Mouse (Mus musculus) common myeloid progenitor, adult 5-6 weeks (primary cell): ENCODE measurements around the gene Slc17a8. TPM values are rescaled to one million over a fixed set of nuclear protein-coding genes. Genes with fewer than 3 reads are reported as not detected.
"Not testable (repeated sequence)": the region's sequence is repeated elsewhere in the genome, so short reads cannot be mapped to it uniquely, and the experiment has no call there.

ENCODE experiments used
- ATAC-seq: replicated peaks from 2 replicates; pipeline ENCODE4 v1.8.0; 2016; ENCODE audit warnings: low read depth, mild to moderate bottlenecking, moderate TSS enrichment, inconsistent platforms; ENCODE audit not compliant: poor library complexity, severe bottlenecking
- total RNA-seq: library from RNA; stranded (forward); fragments of 200-1000, 187-1606 nt; gene quantifications from 2 replicates; pipeline ENCODE4 v1.2.3, GENCODE M21; 2017

Slc17a8 gene
- total RNA-seq, 1 experiment from 2014 or later, result not detected

DNA sequence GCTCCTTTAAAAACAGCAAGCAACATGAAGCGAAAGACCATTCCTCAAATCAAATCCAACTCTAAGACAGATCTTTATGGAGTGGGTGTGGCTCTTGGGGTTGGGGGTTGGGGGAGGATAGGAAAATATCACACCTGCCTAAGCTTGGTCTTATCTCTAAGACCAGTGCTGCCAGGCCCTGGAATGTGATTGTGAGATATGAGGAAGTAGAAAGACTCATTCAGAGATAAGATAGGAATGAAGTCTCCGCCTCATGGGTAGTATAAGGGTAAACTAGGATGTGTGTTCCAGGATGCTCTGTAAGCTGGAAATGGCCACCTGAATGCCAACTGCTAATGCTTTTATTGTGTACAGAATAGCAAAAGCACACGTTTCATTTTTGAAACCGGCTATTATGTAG lies 26.7 kb downstream of the Slc17a8 start:
- peak; percentile 16; the same call in 1 of the 2 replicates for ATAC-seq

DNA sequence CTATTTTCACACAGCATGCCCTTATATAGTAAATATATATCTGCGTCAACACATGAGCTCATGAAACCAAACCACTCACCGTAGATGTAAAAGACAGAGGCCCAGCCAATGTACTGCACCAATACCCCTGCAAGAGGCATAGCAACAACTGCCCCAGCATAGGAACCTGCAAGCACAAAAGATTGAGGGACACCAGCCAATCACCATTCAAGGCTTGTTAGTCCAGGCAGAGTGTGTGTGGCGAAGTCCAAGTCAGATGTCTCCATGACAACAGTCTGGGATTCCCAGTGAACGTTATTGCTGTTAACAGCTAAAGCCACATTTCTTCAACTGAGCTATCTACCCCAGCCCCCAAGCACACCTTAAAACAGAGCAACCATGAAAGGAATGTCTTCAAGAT lies 28.3 kb downstream of the Slc17a8 start:
- no peak for ATAC-seq

DNA sequence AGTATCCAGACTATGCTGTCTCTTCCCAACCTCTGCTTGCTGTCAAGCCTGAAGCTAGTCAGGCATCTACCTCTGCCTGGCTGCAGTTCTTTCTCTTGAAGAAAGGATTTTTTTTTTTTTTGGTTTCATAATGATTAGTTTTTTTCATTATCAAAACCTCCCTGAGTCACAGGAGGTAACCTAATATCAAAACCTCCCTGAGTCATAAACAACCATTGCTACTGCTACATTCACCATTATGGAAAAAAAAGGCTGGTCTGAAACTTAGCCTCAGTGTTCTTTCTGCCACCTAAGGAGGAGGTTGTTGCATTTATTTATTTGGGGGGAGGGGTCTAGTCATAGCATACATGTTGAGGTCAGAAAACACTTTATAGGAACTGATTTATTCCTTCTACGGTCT lies 31.2 kb downstream of the Slc17a8 start:
- no peak for ATAC-seq

DNA sequence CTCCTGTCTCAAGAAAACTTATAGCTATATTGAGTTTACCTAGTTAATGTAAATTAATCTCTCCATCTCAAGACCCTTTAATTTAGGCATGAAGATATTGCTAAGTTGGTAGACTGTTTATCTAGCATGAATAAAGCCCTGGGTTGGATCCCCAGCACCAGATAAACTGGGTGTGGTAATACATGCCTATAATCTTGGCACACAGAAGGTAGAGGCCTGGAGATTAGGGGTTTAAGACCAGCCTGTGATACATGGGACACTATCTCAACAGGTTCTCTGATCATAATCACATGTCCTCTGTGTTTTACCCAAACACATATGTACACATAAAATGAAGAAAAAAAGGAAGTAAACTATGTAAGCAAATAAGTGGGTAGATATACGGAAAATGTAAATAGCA lies 32.3 kb downstream of the Slc17a8 start:
- no peak for ATAC-seq

DNA sequence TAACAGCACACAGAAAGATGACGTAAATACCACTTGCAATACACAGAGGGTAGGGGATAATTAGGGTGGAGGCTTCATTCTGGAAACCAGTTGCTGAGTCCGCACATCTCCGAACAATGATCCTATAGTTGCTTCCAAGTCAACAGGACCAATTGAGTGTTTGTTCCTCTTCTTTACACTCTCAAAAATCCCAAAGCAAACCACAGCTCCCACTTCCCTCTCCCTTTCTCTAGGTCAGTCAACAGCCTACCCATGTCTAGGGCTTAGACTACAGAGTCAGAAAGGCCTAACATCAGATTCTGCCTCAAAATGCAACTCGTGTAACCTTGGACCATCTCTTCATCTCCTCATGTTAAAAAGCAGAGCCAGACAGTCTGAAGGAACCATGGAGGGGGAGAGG lies 36.3 kb downstream of the Slc17a8 start:
- ATAC-seq, result peak; percentile 74

DNA sequence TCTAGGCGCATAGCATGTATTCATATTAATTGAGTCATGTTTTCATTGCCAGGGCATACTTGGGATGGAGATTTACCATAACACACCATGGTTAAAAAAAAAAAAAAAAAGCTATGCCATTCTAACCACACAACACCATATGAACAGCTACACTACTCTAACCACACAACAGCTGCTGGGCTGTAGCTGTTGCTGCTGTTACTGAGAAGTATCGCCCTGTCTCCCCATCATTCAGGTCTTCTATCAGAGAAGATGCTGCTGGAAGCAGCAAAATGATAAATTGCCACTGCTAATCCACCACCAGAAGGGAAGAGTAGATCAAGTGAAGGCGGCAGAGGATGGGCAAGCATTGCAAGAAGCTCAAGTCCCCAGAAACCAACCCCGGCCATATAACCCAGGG lies 42.3 kb downstream of the Slc17a8 start:
- no peak for ATAC-seq

DNA sequence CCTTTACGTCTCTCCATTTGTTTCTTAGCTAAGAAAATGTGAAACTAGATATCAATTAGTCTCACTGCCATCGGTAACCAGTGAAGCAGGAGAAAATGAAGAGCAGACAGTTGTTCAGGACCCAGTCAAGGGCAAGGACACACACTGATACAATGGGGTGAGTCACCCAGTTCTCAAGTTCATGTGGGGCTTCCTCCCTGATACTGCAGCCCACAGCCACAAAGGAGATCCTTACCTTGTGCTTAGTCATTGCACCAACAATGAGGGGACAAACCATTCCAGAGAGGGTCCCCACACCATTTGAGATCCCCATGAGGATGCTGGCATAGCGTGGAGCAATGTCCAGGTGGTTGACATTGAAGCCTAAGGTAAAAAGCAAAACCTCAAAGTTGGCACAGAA lies 43.4 kb downstream of the Slc17a8 start:
- ATAC-seq, result 0 out of 2 replicates have a peak, but pooled peaks have one; percentile 18

DNA sequence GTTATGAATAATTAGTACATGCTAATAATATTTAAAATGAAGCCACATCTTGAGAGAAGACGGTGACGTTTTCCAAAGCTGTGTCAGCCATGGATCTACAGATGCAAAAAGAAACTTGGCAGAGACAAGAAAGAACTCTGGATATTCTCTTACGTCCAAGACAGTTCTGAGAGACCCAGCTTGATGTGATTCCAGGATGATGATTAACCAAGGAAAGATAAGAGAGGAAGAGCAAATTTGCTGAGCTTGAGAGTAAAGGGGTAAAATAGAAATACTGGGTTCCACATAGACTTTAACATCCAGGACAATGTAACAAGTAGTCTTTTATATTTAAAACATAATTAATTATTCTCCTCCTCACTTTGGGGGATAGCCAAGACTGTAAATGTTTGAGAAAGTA lies 47.6 kb downstream of the Slc17a8 start:
- no peak for ATAC-seq

DNA sequence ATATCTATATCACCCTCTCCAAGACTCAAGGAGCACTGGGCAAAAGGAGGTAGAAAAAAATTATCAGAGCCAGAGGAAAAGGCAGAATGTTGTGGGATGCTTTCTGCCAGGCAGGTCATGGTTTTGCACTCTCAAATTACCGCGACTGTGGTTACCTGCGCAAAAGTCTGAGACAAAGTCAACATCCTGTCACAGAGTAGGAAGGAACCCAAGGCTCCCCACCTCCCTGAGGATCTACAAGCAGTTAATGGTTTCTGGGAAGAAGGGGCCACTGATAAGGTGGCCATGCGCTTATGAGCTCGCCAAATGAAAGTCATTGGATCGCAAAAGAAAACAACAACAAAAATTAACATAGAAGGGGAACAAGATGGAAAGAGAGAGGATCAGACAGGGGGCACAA lies 48.1 kb downstream of the Slc17a8 start:
- no peak for ATAC-seq

DNA sequence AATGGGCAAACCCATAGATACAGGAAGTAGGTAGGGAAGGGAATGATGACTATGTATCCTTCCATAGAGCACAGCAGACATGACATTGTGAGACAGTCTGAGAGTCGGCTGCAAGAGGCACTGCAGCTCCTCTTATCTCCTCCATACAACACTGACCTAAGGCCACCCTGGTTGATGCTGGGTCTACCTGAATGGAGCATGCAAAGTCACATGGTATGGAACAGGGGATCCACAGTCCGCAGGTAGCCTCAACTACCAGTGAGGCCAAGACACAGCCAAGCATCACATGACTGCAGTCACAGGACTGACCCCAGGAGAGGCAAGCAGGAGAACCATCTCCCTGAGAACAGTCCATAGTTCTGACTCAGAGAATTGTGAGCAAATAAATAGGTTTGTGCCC lies 53.7 kb downstream of the Slc17a8 start:
- no peak for ATAC-seq

DNA sequence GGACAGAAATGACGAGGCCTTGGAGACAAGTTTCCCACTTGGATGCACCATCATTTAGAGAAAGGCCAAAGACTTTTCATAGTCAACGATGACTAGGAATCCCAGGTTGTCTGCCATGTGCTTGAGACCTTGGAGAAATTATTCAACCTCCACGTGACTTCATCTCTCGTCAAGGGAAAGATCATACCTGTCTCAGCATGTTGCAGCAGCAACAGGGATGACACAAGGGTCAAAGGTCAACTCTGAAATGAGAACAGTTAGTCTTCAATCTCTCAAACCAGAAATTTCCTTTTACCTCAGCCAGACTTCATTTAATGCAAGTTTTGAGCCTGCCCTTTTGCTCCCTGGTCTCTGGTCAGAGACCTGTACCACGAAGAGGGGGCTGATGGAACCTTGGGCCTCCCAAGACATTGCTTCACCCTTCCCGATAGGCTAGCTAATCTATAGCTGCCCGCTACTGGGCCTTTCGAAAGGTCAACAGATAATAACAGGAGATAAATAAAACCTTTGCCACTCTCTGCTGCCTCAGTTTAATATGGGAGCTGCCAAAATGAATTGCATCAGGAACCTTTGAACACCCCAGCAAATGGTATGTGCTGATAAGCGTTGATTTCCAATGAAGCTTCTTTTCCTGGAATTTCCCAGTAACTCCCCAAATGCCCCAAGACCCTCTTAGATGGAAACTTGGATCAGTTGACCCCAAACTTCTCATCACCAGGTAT lies 55.6 kb downstream of the Slc17a8 start:
- ATAC-seq, result no peak

DNA sequence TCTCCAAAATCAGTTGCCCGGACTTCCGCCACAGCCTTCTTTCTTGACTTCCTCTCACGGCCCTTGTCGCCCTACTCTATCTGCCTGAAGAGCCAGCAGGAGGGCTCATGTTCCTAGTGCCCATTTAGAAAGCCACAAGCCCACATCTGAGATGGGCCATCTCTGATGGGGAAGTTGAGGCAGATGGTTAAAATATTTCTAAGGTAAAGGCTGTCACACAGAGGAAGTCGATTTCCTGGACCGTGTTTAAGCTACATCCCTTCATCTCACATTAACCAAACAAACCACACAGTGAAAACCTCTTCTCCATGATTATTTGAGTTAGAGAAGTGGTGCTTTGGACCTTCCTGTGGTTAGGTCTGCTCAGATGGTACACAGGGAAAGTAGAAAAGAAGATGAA lies 58.9 kb downstream of the Slc17a8 start:
- ATAC-seq, result peak; percentile 92

DNA sequence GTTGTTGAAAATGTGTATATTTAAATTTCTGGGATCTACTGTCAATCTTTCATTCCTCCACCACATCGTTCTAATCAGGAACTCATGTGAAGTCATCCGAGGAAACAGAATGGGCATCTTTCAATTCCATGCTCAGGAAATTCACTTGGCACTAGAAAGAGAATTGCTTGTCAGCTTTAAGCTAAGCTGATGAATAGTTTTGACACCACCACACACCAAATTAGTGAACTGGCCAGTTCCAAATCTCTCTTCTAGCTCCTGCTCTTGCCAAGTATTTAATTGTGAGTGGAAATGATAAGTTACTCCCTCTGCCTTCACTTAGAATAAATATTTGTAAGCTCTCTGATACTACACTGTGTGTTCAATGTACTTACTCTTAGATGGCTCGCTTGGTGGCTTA lies 61.7 kb downstream of the Slc17a8 start:
- no peak for ATAC-seq

DNA sequence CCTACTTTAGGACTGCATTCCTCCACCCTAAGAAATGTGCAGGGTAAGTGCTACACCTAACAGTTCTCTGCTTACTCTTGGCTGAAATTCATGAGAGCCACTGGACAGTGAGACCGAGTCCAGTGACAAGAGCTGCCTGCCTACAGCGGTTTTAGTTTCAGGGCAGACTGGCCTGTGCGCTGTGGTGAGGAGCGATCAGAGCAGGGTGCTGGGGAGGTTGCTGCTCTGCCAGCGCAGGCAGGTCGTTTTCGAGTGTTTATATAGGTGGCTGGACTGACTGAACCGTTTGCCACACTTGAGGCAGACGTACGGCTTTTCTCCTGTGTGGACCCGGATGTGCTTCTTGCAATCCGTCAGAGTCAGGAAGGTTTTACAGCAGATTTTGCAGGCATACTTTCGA lies 66.2 kb downstream of the Slc17a8 start:
- ATAC-seq, result not testable (repeated sequence)

DNA sequence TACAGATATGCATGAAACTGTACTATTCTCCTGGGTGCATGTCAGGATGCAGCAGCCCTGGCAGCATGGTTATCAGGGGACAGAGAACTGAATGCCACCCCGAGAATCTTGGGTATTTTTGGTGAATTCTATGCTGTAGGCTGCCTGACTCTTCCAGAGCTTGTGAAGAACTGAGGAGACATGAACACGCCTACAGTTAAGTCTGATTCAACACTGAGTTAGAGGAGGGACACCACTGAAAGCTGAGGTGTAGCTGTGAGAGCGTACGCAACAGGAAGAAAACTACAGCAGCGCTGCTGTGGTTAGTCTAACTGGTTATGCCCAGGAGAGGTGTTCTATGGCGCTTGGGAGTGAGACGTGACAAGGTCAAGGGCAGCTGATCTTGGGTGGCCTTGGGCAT lies 67.2 kb downstream of the Slc17a8 start:
- not testable (repeated sequence) for ATAC-seq

DNA sequence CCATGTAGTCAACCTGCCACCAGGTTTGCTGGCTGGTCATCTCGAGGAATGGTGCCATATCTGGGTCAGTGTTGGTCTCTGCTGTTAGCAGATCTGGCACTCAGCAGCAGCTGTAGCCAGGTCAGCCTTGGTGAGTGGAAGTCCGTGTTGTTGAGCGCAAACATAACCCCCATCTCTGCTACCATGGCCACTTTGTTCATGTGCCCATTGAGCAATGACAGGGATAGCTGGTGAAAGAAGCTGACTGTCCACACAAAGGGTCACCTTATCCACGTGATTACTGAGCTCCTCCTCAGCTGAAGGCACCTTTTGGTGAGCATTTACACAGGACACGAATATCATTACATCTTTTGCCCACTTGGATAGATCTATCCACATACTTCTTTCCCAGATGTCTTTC lies 68.0 kb downstream of the Slc17a8 start:
- ATAC-seq, result no peak

DNA sequence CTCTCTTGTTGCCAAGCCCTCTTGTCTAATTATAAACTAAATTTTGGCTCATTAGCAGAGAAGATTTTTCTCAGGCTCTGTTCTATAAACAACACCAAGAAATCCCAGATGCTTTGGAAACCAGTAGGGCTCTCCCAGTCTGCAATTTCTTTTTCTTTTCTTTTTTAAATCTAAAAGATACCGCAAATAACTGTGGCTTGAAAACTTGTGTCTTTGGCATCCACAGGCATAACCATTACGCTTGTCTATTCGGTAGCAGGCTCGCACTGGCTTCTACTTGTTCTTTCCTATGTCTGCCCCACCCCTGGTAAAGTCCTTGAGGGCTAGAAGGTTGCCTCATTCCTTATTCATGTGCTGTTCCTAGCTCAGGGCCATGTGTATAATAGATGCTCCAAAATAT lies 69.4 kb downstream of the Slc17a8 start:
- no peak for ATAC-seq

DNA sequence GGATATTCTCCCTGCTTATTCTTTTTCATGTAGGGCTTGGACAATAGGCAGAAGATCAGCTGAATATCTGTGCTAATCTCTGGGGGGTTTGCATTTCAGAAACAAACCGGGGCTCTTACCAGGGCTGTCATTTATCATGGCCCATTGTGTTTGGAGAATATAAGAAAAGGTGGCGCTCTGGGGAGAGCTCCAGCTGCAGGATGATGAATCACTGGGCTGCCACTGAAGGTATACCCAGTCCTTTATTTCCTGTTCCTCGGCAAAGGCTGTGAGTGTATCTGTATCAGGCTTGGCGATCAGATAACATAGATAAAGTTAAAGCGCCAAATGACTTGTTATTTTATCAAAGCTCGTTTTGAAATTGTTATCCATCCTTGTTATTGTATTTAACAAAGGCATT lies 73.0 kb downstream of the Slc17a8 start:
- no peak for ATAC-seq

DNA sequence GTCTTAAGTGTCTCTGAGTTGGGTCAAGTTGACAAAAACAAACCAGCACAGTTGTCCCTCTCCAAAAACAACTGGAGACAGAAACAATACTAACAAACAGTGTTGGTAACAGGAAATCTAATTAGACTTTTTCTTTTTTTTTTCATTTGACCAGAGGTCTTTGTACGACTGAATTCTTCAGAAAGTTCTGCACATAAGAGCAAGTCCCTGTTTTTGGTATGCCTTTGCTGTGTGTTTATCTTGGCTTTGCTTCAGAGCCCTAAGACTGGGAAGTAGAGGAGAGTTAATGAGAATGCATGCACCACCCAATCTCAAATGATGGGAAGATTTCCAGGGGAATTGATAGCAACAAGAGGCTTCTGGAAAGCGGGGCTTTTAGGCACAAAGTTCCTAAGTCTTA lies 74.1 kb downstream of the Slc17a8 start:
- ATAC-seq, result no peak

DNA sequence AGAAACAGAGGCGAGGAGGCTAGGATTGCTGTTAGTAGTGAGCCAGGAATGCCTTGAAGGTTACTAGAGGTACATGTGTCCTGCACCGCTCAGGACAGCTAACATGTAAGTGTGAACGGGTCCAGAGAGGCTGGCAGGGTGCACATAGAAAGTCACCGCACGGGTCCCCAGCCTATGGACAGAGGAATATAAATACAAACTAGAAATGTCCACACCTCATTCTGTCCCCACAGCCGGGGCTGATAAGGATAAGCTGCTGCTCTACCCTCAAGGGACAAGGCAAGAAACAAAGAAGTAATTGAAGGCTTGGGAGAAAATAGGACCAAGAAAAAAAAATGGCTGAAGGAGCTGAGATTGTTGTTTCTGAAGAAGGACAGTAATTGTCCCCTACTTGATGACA lies 77.2 kb downstream of the Slc17a8 start:
- no peak for ATAC-seq

DNA sequence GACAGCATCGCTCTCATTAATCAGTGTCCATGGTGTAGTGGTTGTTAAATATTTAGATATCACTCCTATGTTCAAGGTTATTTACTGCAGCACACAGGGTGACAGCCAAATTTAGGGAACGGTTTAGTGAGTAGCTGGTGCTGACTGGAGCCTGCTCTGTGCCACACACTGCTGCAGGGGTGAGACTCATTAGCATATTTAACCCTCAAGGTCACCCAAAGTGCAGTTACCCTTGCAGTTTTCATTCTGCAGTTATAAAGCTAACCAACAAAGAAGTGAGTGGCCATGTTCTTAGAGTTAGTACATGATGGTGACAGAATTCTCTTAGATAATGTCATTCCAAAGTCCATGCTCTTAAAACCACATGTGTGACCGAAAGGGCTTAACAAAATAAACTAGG lies 78.7 kb downstream of the Slc17a8 start:
- no peak for ATAC-seq

DNA sequence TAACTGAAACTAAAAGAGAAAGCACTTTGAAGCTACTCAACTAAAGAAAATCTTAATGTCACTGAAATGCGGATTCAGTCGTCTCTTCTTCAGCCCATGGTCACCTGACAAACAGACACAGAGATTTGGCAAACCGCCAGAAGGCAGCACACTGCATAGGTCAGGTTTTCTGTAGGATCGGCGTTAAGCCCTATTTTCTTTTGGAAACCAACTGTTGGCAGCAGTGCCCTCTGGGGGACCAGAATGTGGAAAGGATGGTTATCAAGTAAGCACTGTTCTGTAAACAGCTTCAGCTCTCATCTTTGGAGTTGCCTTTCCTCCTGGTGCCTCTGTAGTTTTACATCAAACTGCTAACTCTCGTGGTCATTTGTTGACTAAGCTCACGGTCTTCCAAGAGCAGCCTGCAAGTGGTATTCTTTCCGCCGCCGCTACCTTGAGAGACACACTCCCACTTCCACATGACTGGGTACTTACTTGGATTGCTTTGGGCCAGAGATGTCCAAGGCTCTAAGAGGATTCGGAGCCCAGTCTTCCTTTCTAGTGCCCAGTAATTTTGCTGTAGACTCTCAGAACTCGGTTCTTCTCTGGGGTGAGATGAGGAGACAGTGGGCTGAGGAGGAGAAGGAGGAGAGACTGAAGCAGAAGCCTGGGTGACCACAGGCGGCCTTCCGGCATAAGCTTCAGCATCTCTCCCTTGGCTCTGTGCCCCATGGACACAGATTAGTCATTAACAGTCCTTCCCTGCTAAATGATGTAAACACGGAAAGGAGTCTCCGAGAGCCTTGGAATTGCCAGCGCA lies 87.9 kb downstream of the Slc17a8 start, which contains the start of gene Nr1h4:
Gene Nr1h4 (minus strand): TSS at position 657 of the 799 bp plus-strand sequence.
- no peak for ATAC-seq
